Mouse (Mus musculus) ES-E14 (cell line): ENCODE measurements at regions not wholly inside any gene's neighbourhood (a gene's known extent, or its start where the extent isn't known, plus 50 kb on each side); places are given as distances from the start of the nearest gene placed in this dataset.
"Not testable (repeated sequence)": the region's sequence is repeated elsewhere in the genome, so short reads cannot be mapped to it uniquely, and the experiment has no call there.

Experiments
- DNase-seq: peaks from one replicate; pipeline ENCODE4 v3.0.0-alpha.2; 2013; ENCODE audit warnings: low read depth, low spot score
- H3K27ac ChIP-seq: 2 replicates; pipeline ENCODE4 v1.5.1; 2012; ENCODE audit warnings: low read depth, mild to moderate bottlenecking, low read length, moderate library complexity, mixed read lengths; ENCODE audit not compliant: poor library complexity, insufficient read depth, severe bottlenecking
- H3K36me3 ChIP-seq: 2 replicates; pipeline ENCODE4 v1.6.1; 2012; ENCODE audit warnings: mild to moderate bottlenecking, low read length, moderate library complexity, mixed read lengths; ENCODE audit not compliant: control insufficient read depth, poor library complexity, insufficient read depth, severe bottlenecking
- H3K4me1 ChIP-seq, 2 experiments: fragments of 150-350 bp in 1 of 2; sonication (generic) in 1 of 2; 2 replicates each; pipeline ENCODE4 v1.6.1; 2012; ENCODE audit warnings: low read length in 2 of 2, mild to moderate bottlenecking in 1 of 2, mixed read lengths in 1 of 2; ENCODE audit not compliant: control insufficient read depth in 2 of 2, insufficient read depth in 2 of 2, poor library complexity in 1 of 2
- H3K4me3 ChIP-seq, 2 experiments: fragments of 150-350 bp in 1 of 2; sonication (generic) in 1 of 2; 2 replicates each; pipeline ENCODE4 v1.5.1; 2012; ENCODE audit warnings: low read length in 2 of 2, low read depth in 1 of 2, mild to moderate bottlenecking in 1 of 2, mixed read lengths in 1 of 2; ENCODE audit not compliant: insufficient read depth in 1 of 2, poor library complexity in 1 of 2, severe bottlenecking in 1 of 2
- H3K9ac ChIP-seq: 2 replicates; pipeline ENCODE4 v1.6.1; 2012; ENCODE audit warnings: low read depth, mild to moderate bottlenecking, low read length, mixed read lengths; ENCODE audit not compliant: poor library complexity, insufficient read depth, severe bottlenecking
- H3K9me3 ChIP-seq: fragments of 150-350 bp; sonication (generic); 2 replicates; pipeline ENCODE4 v1.6.1; 2012; ENCODE audit warnings: low read depth, mild to moderate bottlenecking, low read length; ENCODE audit not compliant: control insufficient read depth, insufficient read depth
- CHD2 ChIP-seq: IDR thresholded peaks from 2 replicates; pipeline ENCODE4 v1.6.1; 2014; ENCODE audit warnings: mild to moderate bottlenecking, low read depth, low read length, inconsistent platforms
- HCFC1 ChIP-seq: IDR thresholded peaks from 2 replicates; pipeline ENCODE4 v1.6.1; 2012; ENCODE audit warnings: low read length, inconsistent platforms, borderline replicate concordance; ENCODE audit not compliant: insufficient read depth
- MAFK ChIP-seq: IDR thresholded peaks from 2 replicates; pipeline ENCODE4 v1.6.1; 2014; ENCODE audit warnings: mild to moderate bottlenecking, low read depth, low read length, inconsistent platforms; ENCODE audit not compliant: insufficient read depth
- ZC3H11A ChIP-seq: IDR thresholded peaks from 2 replicates; pipeline ENCODE4 v1.6.1; 2012; ENCODE audit warnings: low read depth, mild to moderate bottlenecking, inconsistent platforms, low read length, borderline replicate concordance
- ZNF384 ChIP-seq: IDR thresholded peaks from 2 replicates; pipeline ENCODE4 v1.6.1; 2012; ENCODE audit warnings: low read depth, low read length, inconsistent platforms
- in situ Hi-C, 2 experiments: fragments of 600-800 bp; cut with MboI; formaldehyde crosslinking; loops; one replicate each; pipeline ENCODE4 v1.15.1; 2025; ENCODE audit warnings: low sequenced_read_pairs in 2 of 2, inconsistent platforms in 1 of 2; ENCODE audit not compliant: unreplicated experiment in 2 of 2

DNA sequence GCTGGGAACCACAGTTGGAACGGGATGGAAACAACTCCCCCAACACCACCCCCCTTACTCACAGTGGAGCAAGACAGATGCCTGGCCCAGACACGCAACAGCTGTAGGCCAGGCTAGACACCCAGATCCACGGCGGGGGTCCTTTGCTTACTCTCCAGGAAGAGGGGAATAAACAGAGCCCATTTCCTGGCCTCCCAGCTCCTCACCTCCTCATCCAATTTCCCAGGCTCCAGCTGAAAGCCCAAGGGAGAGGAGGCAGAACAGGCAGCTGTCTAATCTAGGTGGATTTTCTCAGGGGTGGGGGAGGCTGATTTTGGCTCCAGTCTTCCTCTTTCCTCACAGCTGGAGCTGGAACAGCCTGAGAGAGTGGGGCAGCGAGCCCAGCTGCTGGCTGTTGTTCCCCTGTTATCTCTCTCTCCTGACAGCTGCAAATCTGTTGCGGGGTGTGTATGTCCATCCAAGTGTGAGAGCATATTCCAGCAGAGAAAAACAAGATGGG, 182.7 kb downstream of the Opa1 start:
- no peak overlapping the region for H3K27ac ChIP-seq
- no peaks in the 10 kb centered on the region for H3K36me3 ChIP-seq
- in situ Hi-C loops: no loop called here
- no peak for DNase-seq
- H3K4me1 ChIP-seq: peaks cover 0 to 7% of the 10 kb centered on the region in 2 experiments; a peak in 2 of 4 replicates
- H3K9ac ChIP-seq: no peak overlapping the region
- H3K9me3 ChIP-seq: no peaks in the 10 kb centered on the region
- H3K4me3 ChIP-seq: no peak overlapping the region
- TF ChIP-seq MAFK (no peak), ZNF384 (no peak), ZC3H11A (no peak), CHD2 (no peak), HCFC1 (no peak)

GRCm38 (mm10) chr16:29764376-29764775, 185.2 kb downstream of the Opa1 start:
- 0 out of 4 replicates have a peak, but pooled peaks cover 0 to 2% of the 10 kb centered on the region in 2 experiments for H3K4me1 ChIP-seq
- no peaks in the 10 kb centered on the region for H3K36me3 ChIP-seq
- in situ Hi-C loops: no loop called here
- no peaks in the 10 kb centered on the region for H3K9me3 ChIP-seq
- TF ChIP-seq HCFC1 (no peak), MAFK (no peak), CHD2 (no peak), ZC3H11A (no peak), ZNF384 (no peak)
- H3K4me3 ChIP-seq: no peak overlapping the region
- no peak for DNase-seq
- H3K27ac ChIP-seq: no peak overlapping the region
- H3K9ac ChIP-seq: no peak overlapping the region

DNA sequence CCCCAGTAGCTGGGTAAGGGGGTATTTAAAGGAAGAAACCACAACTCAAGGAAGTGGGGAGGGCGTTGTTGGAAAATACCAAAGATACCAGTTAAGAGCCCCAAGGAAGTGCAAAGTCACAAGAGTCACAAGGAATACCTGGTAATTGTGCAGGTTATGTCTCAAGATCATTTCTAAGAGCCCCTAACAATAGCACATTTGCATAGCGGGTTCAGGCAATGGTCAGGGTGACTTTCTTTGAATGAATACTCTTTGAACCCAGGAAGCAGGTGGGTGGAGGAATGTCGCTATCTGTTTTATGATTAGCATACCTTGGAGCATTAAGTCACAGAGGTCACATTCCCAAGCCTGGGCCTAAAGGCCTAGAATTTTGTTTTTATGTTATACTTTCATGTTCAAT, 186.7 kb downstream of the Opa1 start:
- H3K4me1 ChIP-seq, H3K36me3 ChIP-seq, H3K27ac ChIP-seq, DNase-seq, H3K9ac ChIP-seq, H3K9me3 ChIP-seq, in situ Hi-C loops, H3K4me3 ChIP-seq: not testable (repeated sequence)

DNA sequence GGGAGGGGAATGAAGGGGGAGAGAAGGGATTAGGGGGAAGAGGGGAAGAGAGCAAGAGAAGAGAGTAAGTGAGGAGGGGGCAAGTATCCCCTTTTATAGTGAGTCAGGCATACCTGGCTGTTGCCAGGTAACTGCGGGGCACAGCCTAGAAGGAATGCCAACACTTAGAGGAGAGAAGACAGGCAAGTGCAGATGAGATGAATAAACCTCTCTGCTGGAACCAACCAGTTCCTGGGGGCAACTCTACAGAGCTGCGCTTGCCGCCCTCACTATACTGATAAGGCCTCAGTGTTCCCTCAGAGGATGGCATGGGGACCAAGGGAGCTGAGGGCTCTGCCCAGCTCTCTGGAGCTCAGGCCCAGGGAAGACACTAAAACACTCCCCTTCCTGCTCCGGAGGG, 192.2 kb downstream of the Opa1 start:
- peaks cover 9 to 25% of the 10 kb centered on the region in 2 experiments for H3K4me1 ChIP-seq
- no peaks in the 10 kb centered on the region for H3K9me3 ChIP-seq
- no peak for TF ChIP-seq ZNF384
- no peak for TF ChIP-seq MAFK
- H3K27ac ChIP-seq: peak overlapping the region; percentile 31; the same call in 1 of the 2 replicates
- no peak for DNase-seq
- H3K9ac ChIP-seq: no peak overlapping the region
- in situ Hi-C loops: no loop called here
- H3K36me3 ChIP-seq: no peaks in the 10 kb centered on the region
- H3K4me3 ChIP-seq: no peak overlapping the region

DNA sequence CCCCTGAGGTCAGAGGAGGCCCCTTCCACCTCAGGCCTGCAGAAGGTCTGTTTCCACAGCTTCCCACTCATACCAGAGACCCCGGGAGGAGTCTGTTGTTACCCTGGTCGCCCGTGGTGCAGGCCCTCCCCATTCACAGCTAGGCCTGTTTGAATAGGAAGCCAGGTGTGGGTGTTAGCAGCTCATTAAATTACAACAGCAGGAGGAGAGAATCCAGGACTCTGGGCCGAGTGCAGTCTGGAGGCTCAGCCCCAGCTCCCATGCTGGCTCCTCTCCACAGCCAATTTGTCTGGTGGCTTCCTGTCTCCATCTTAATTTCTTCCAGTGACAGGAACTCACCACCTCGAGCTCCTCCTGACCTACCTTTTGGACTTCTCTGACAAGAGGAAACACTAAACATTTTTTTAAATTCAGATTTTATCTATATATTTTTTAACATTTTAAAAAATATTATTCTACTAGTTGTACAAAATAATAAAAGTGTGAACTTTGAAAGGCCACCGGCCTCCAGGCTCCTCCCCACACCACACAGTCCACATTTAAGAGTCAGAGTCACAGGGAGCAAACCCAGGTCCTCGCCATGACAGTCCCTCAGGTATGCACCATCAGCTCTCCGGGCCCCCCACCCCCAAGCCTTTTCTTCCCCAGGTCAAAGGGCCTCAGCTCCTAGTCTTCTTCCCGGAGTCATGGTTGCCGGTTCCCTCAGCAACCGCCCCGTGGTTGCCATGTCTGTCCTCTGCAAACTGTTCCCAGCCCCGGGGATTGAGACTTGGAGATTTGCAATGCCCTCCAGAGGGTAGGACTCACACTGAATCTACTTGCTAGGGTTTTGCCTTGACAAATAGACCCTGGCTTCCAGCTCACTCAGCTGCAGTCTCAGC, 192.8 kb downstream of the Opa1 start:
- Histone ChIP-seq H3K9me3 (no peaks in the 10 kb centered on the region), H3K4me1 (peaks cover 9 to 25% of the 10 kb centered on the region in 2 experiments), H3K4me3 (no peak overlapping the region), H3K9ac (no peak overlapping the region), H3K36me3 (no peaks in the 10 kb centered on the region), H3K27ac (peak overlapping the region; percentile 31; the same call in 1 of the 2 replicates)
- no peak for TF ChIP-seq MAFK
- TF ChIP-seq CHD2: no peak
- TF ChIP-seq ZC3H11A: no peak
- in situ Hi-C loops: no loop called here
- no peak for DNase-seq
